Mouse (Mus musculus) kidney, adult 2 months (tissue): Measurements from ENCODE around the gene Ccdc6.

Experiments used
- CTCF ChIP-seq: fragments of 200-500 bp; conservative IDR thresholded peaks from 2 replicates; pipeline ENCODE4 v1.5.1; 2011; ENCODE audit warnings: low read depth, mild to moderate bottlenecking, control low read depth, low read length, moderate library complexity, mixed read lengths; ENCODE audit not compliant: insufficient read depth, insufficient read length
- POLR2A ChIP-seq: fragments of 200-500 bp; IDR thresholded peaks from one replicate; pipeline ENCODE4 v1.6.1; 2011; ENCODE audit warnings: low read depth, low read length, control low read depth

- TF ChIP-seq CTCF (no peak), POLR2A (no peak)
Measured at GRCm38 (mm10) chr10:70114048-70114635, 17.2 kb downstream of the Ccdc6 start.
